Mouse (Mus musculus) embryonic facial prominence, embryonic 10.5 days (tissue): ENCODE data around the gene Spag9. TPM values are rescaled to one million over a fixed set of nuclear protein-coding genes. Genes with fewer than 3 reads are reported as not detected.

Experiments
- DNase-seq: peaks from one replicate; pipeline ENCODE4 v3.0.0-alpha.2; 2017; ENCODE audit warnings: low spot score
- H3K27ac ChIP-seq: fragments of 300-500 bp; sonication (generic); replicated peaks from 2 replicates; pipeline ENCODE4 v1.5.1; 2016; ENCODE audit warnings: mild to moderate bottlenecking
- H3K27me3 ChIP-seq: fragments of 300-500 bp; sonication (generic); replicated peaks from 2 replicates; pipeline ENCODE4 v1.6.1; 2016; ENCODE audit warnings: low read depth, mild to moderate bottlenecking; ENCODE audit not compliant: poor library complexity, severe bottlenecking
- H3K36me3 ChIP-seq: fragments of 300-500 bp; sonication (generic); replicated peaks from 2 replicates; pipeline ENCODE4 v1.6.1; 2016; ENCODE audit warnings: mild to moderate bottlenecking, moderate library complexity
- H3K4me1 ChIP-seq: fragments of 300-500 bp; sonication (generic); 2 replicates; pipeline ENCODE4 v1.6.1; 2016
- H3K4me3 ChIP-seq: fragments of 300-500 bp; sonication (generic); 2 replicates; pipeline ENCODE4 v1.5.1; 2016; ENCODE audit warnings: mild to moderate bottlenecking, moderate library complexity
- H3K9me3 ChIP-seq: fragments of 300-500 bp; sonication (generic); 2 replicates; pipeline ENCODE4 v1.6.1; 2016; ENCODE audit warnings: mild to moderate bottlenecking
- WGBS: fragments of 180-500 bp; shearing (Covaris S2); methylation state at CpG from one replicate; pipeline ENCODE4 v1.1.7; 2016; 5-methylcytosine and 5-hydroxymethylcytosine counted together
- polyA plus RNA-seq: library from polyadenylated mRNA; unstranded; fragments of >200 nt; fragmentation: Nextera tagmentation; extraction: Ambion mirVana; gene quantifications from 2 replicates; pipeline ENCODE4 v1.2.1, GENCODE M21; 2016

The Spag9 gene
- polyA plus RNA-seq, 1 experiment from 2014 or later, result 35.5 TPM

DNA sequence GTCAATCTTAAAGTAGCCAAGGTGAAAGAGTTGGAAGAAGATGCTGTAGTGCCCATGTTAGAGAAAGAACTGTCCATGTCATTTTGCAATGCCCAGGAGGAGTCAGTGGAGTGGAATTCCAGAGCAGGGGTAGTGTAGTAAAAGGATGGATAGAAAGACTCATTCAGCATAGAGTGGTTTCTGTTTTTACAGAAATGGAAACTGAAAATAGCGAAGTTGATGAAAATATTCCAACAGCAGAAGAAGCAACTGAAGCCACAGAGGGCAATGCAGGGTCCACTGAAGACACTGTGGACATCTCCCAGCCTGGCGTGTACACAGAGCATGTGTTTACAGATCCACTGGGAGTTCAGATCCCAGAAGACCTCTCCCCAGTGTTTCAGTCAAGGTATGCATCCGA is 101.6 kb downstream of the Spag9 start:
- DNase-seq, result no peak
- H3K9me3 ChIP-seq, result no peaks in the 10 kb centered on the region
- no peak overlapping the region for H3K27ac ChIP-seq
- H3K36me3 ChIP-seq, result peaks cover 95% of the 10 kb centered on the region
- no peaks in the 10 kb centered on the region for H3K27me3 ChIP-seq
- no peak overlapping the region for H3K4me3 ChIP-seq
- 90% methylated on average over 3 of the region's 3 CpGs for WGBS
- H3K4me1 ChIP-seq, result no peaks in the 10 kb centered on the region

- Histone ChIP-seq H3K27ac (no peak overlapping the region), H3K4me1 (no peaks in the 10 kb centered on the region), H3K9me3 (no peaks in the 10 kb centered on the region), H3K4me3 (no peak overlapping the region), H3K27me3 (no peaks in the 10 kb centered on the region), H3K36me3 (peaks cover 94% of the 10 kb centered on the region)
- WGBS, result 97% methylated on average over 5 of the region's 5 CpGs
- DNase-seq, result no peak
Measured at GRCm38 (mm10) chr11:94098840-94099239, 102.9 kb downstream of the Spag9 start.

DNA sequence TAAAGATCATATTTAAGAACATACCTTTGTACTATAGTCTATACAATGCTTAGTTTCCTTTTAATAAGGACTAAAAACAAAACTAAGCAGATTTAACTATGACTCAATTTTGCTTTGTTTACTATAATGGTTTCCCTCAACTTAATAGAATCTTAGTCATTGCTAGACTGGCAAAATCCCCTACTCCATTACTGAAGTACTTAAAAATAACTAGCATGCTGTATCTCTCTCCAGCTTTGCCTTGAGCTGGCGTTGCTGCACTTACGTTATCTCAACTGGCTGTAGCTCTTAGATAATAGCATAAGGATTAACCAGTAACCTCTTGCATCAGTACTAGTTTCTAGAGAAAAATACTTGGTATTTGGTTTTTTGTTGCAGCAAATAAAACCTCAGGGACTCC is 117.9 kb downstream of the Spag9 start:
- 95% methylated on average over 2 of the region's 2 CpGs for WGBS
- Histone ChIP-seq H3K36me3 (peaks cover 81% of the 10 kb centered on the region), H3K27ac (no peak overlapping the region), H3K4me1 (no peaks in the 10 kb centered on the region), H3K4me3 (no peak overlapping the region), H3K9me3 (no peaks in the 10 kb centered on the region), H3K27me3 (no peaks in the 10 kb centered on the region)
- DNase-seq, result no peak

DNA sequence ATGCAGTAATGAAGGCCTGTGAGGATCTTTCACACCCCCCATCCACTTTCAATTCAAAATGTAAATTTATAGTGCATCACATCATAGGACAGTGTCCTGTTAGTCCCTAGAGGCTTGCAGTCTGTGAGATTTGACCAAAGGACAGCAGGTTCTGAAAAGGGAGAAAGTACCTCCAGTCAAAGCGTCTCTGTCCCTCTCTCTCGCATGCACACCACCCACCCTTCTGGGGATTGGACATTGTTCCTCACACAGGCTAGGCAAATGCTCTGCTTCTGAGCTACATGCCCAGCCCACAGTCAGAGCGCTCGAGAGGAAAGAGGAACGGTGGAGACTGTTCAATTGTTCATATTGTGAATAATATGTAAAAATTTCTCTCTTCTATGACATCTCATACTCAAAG is 119.5 kb downstream of the Spag9 start:
- Histone ChIP-seq H3K27ac (no peak overlapping the region), H3K36me3 (peaks cover 83% of the 10 kb centered on the region), H3K4me3 (no peak overlapping the region), H3K27me3 (no peaks in the 10 kb centered on the region), H3K9me3 (no peaks in the 10 kb centered on the region), H3K4me1 (no peaks in the 10 kb centered on the region)
- DNase-seq, result no peak
- WGBS, result 96% methylated on average over 5 of the region's 5 CpGs

- Histone ChIP-seq H3K9me3 (no peaks in the 10 kb centered on the region), H3K27ac (no peak overlapping the region), H3K27me3 (no peaks in the 10 kb centered on the region), H3K36me3 (peaks cover 88% of the 10 kb centered on the region), H3K4me1 (no peaks in the 10 kb centered on the region), H3K4me3 (no peak overlapping the region)
- DNase-seq, result no peak
- 96% methylated on average over 7 of the region's 7 CpGs for WGBS
Measured at GRCm38 (mm10) chr11:94116655-94117054, 120.8 kb downstream of the Spag9 start.

DNA sequence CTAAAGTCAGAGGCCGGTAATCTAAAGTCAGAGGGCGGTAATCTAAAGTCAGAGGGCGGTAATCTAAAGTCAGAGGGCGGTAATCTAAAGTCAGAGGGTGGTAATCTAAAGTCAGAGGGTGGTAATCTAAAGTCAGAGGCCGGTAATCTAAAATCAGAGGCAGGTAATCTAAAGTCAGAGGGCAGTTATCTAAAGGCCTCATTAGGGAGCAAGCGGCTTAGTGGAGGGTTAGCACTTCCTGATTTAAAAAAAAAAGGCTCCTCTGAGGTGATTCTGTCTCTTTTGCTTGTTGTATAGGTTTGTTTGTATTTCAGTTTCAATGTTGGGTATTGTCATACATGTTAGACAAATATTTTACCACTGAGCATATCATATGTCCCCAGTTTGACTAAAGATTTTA is 121.9 kb downstream of the Spag9 start:
- 96% methylated on average over 6 of the region's 6 CpGs for WGBS
- H3K4me1 ChIP-seq, result no peaks in the 10 kb centered on the region
- H3K36me3 ChIP-seq, result peaks cover 88% of the 10 kb centered on the region
- H3K9me3 ChIP-seq, result no peaks in the 10 kb centered on the region
- no peak overlapping the region for H3K4me3 ChIP-seq
- no peaks in the 10 kb centered on the region for H3K27me3 ChIP-seq
- no peak for DNase-seq
- no peak overlapping the region for H3K27ac ChIP-seq

- peaks cover 85% of the 10 kb centered on the region for H3K36me3 ChIP-seq
- H3K9me3 ChIP-seq, result no peaks in the 10 kb centered on the region
- H3K27me3 ChIP-seq, result no peaks in the 10 kb centered on the region
- no peak overlapping the region for H3K4me3 ChIP-seq
- H3K4me1 ChIP-seq, result no peaks in the 10 kb centered on the region
- no peak overlapping the region for H3K27ac ChIP-seq
- DNase-seq, result no peak
Measured at GRCm38 (mm10) chr11:94118612-94119011, 122.7 kb downstream of the Spag9 start.

- DNase-seq, result no peak
- Histone ChIP-seq H3K27ac (no peak overlapping the region), H3K4me3 (no peak overlapping the region), H3K36me3 (peaks cover 68% of the 10 kb centered on the region), H3K4me1 (no peaks in the 10 kb centered on the region), H3K27me3 (no peaks in the 10 kb centered on the region), H3K9me3 (no peaks in the 10 kb centered on the region)
- 87% methylated on average over 3 of the region's 3 CpGs for WGBS
Measured at GRCm38 (mm10) chr11:94120690-94121089, 124.8 kb downstream of the Spag9 start.

DNA sequence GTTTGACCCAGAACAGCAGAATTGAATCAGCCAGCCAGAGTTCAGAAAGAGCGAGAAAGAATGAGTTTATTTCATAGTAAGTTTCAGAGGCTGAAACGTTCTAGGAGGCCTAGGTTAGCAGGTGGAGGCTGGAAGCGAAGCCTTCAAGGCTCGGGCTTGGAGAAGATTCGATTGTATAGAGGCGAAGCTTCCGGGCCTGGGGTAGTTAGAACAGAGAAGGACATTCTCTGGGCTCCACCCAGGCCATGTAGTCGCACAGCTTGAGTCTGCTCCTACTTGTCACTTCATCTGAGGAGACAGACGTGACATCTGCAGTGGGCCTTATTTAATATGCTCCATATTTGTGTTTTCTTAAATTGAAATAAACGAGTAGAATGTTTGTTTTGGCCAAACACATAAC is 125.6 kb downstream of the Spag9 start:
- 92% methylated on average over 10 of the region's 10 CpGs for WGBS
- Histone ChIP-seq H3K9me3 (no peaks in the 10 kb centered on the region), H3K36me3 (peaks cover 64% of the 10 kb centered on the region), H3K4me1 (no peaks in the 10 kb centered on the region), H3K4me3 (no peak overlapping the region), H3K27me3 (no peaks in the 10 kb centered on the region), H3K27ac (no peak overlapping the region)
- DNase-seq, result no peak

DNA sequence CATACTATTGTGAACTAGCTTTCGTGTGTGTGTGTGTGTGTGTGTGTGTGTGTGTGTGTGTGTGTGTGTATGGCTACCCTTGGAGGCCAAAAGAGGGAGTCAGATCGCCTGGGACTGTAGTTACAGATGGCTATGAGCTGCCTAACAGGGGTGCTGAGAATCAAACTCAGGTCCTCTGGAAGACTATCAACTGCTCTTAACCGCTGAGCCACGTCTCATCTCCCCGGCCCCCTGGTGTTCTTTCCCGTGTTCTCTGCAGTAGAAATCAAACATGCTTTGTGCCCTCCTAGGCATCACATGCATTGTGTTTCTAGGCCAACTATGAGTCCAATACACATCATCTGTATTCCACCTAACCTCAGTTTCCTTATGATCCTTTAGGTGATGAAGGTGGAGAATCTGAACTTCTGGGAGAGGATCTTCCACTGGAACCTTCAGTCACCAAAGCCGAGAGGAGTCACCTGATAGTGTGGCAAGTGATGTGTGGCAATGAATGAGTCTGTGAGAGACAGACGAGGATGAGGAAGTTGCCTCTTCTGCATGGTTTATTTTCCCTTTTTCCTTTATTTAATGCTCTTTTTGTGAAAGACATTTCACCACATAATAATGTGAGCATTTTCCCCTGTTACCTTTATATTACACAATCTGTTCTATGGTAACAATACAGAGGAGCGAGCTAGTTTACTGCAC is 126.6 kb downstream of the Spag9 start:
- Histone ChIP-seq H3K4me3 (no peak overlapping the region), H3K27me3 (no peaks in the 10 kb centered on the region), H3K9me3 (no peaks in the 10 kb centered on the region), H3K4me1 (no peaks in the 10 kb centered on the region), H3K36me3 (peaks cover 63% of the 10 kb centered on the region), H3K27ac (no peak overlapping the region)
- 93% methylated on average over 9 of the region's 9 CpGs for WGBS
- no peak for DNase-seq

DNA sequence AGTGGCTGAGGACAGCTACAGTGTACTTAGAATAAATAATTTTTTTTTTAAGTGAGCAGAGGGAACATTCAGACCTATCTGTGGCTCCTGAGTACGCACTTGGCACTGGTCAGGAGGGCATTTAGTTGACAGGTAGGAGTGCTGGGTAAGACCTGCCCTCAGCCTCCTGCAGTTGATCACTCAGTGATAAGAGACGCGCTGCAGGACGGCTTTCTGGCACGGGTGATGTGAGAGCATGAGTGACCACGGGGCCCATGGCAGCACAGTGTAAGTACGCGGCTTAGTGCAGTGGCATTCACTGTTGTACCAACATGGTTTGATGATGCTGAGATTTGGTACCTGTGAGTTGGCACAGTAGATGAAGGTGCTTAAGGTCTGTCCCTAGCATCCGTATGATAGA is 130.8 kb downstream of the Spag9 start:
- no peak overlapping the region for H3K4me3 ChIP-seq
- H3K27ac ChIP-seq, result no peak overlapping the region
- no peaks in the 10 kb centered on the region for H3K9me3 ChIP-seq
- peaks cover 35% of the 10 kb centered on the region for H3K36me3 ChIP-seq
- H3K27me3 ChIP-seq, result peaks cover 3% of the 10 kb centered on the region; the same call in 1 of the 2 replicates
- H3K4me1 ChIP-seq, result peaks cover 14% of the 10 kb centered on the region
- 96% methylated on average over 9 of the region's 9 CpGs for WGBS
- no peak for DNase-seq

DNA sequence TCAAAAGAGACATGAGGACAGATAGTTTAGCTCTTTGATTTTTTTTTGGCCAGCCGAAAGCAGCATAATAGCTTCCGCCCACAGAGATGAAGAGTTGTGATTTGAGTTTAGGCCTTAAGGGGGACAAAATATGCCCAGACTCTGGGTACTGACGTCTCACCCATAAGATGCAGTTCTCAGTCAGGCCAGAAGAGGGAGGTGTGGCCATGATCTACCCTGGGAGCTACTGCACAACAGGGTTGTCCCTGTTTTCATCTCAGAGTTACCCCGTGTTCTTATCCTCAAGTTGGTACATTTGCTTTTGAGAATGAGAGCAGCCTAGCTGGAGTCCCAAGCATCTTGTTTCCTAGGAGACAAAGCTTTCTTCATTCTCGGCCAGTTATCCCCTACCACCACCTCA is 132.1 kb downstream of the Spag9 start:
- Histone ChIP-seq H3K9me3 (no peaks in the 10 kb centered on the region), H3K4me3 (no peak overlapping the region), H3K27me3 (peaks cover 3% of the 10 kb centered on the region; the same call in 1 of the 2 replicates), H3K36me3 (peaks cover 23% of the 10 kb centered on the region), H3K4me1 (peaks cover 25% of the 10 kb centered on the region), H3K27ac (no peak overlapping the region)
- peak; percentile 80 for DNase-seq
- 54% methylated on average over 5 of the region's 5 CpGs for WGBS

DNA sequence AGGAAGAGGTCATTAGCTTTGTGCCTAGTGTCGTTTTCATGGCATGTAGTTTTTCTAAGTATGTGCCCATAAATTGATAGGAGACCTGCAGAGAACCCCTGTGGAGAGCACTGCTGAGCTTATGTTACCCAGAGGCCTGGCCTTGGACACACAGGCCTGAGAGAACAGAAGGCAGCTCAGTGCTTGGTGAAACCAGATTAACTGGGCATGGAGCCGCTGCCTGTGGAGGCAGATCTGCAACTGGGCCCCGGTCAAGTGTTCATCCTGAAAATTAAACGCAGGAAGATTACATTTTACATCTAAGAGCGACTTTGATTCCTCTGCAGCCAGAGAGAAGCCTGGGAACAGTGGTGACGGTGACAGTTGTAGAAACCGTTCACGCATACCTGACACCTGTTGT is 132.6 kb downstream of the Spag9 start:
- no peaks in the 10 kb centered on the region for H3K9me3 ChIP-seq
- 90% methylated on average over 8 of the region's 8 CpGs for WGBS
- no peak overlapping the region for H3K27ac ChIP-seq
- H3K36me3 ChIP-seq, result peaks cover 20% of the 10 kb centered on the region
- no peak overlapping the region for H3K4me3 ChIP-seq
- DNase-seq, result no peak
- H3K27me3 ChIP-seq, result peaks cover 3% of the 10 kb centered on the region; the same call in 1 of the 2 replicates
- peaks cover 28% of the 10 kb centered on the region for H3K4me1 ChIP-seq
